Mouse (Mus musculus) adrenal gland, postnatal 25 days (tissue): ENCODE results near the gene Dync1li1. TPM values are rescaled to one million over a fixed set of nuclear protein-coding genes. Genes with fewer than 3 reads are reported as not detected.

Experiments
- DNase-seq: peaks from one replicate; pipeline ENCODE4 v3.0.0; 2021; ENCODE audit warnings: mixed read lengths
- total RNA-seq: library from RNA; stranded (reverse); gene quantifications from 2 replicates; pipeline ENCODE4 v1.2.3, GENCODE M21; 2021

The Dync1li1 gene
- total RNA-seq, 1 experiment from 2014 or later, result 41.0 TPM

GRCm38 (mm10) chr9:114768066-114768465, 79.5 kb downstream of the Dync1li1 start:
- no peak for DNase-seq

GRCm38 (mm10) chr9:114770224-114770623, 81.6 kb downstream of the Dync1li1 start:
- no peak for DNase-seq

GRCm38 (mm10) chr9:114771565-114771964, 83.0 kb downstream of the Dync1li1 start:
- no peak for DNase-seq

Other genes with a start within 250 kb of the Dync1li1 start
- not detected in 2 replicates for gene Ccr4, start 183.9 kb upstream of the Dync1li1 start, total RNA-seq
- gene C130032M10Rik, start 173.1 kb upstream of the Dync1li1 start, total RNA-seq, result not detected in 2 replicates
- gene Trim71, start 124.4 kb upstream of the Dync1li1 start, total RNA-seq, result 0.06 TPM in 1 of 2 replicates, not detected in the other
- 35.3 and 43.7 TPM in 2 replicates for gene Cnot10, start 48.6 kb upstream of the Dync1li1 start, total RNA-seq
- 71.8 and 80.4 TPM in 2 replicates for gene Cmtm6, start 42.3 kb downstream of the Dync1li1 start, total RNA-seq
- gene Cmtm7, start 93.1 kb downstream of the Dync1li1 start, total RNA-seq, result 31.6 and 39.7 TPM in 2 replicates
- gene Cmtm8, start 155.4 kb downstream of the Dync1li1 start, total RNA-seq, result 5.9 and 6.1 TPM in 2 replicates
- gene Gpd1l, start 245.2 kb downstream of the Dync1li1 start, total RNA-seq, result 43.4 and 61.7 TPM in 2 replicates